Mouse (Mus musculus) midbrain, postnatal 0 days (tissue): ENCODE measurements at regions not wholly inside any gene's neighbourhood (a gene's known extent, or its start where the extent isn't known, plus 50 kb on each side); places are given as distances from the start of the nearest gene placed in this dataset.
A peak's percentile ranks its signal among the peaks of the same experiment; 100 is the strongest.

Source experiments
- ATAC-seq: fragments of 200-750 bp; cut with Nextera tagmentation; 2 replicates; pipeline ENCODE4 v1.8.0; 2017; ENCODE audit warnings: moderate number of reproducible peaks, mild to moderate bottlenecking, moderate TSS enrichment, moderate library complexity; ENCODE audit not compliant: low FRiP score
- DNase-seq: peaks from one replicate; pipeline ENCODE4 v3.0.0-alpha.2; 2015; ENCODE audit warnings: low spot score
- H3K27ac ChIP-seq: fragments of 300-500 bp; sonication (generic); 2 replicates; pipeline ENCODE4 v1.5.1; 2014; ENCODE audit warnings: low read depth, mild to moderate bottlenecking, low read length, mixed read lengths
- H3K27me3 ChIP-seq: fragments of 300-500 bp; sonication (generic); 2 replicates; pipeline ENCODE4 v1.6.1; 2014; ENCODE audit warnings: low read length, control low read depth, mixed read lengths; ENCODE audit not compliant: insufficient read depth
- H3K36me3 ChIP-seq: fragments of 300-500 bp; sonication (generic); 2 replicates; pipeline ENCODE4 v1.6.1; 2014; ENCODE audit warnings: low read length, control low read depth, mixed read lengths; ENCODE audit not compliant: insufficient read depth
- H3K4me1 ChIP-seq: fragments of 300-500 bp; sonication (generic); 2 replicates; pipeline ENCODE4 v1.6.1; 2014; ENCODE audit warnings: mild to moderate bottlenecking, control low read depth, antibody characterized with exemption, low read length, mixed read lengths; ENCODE audit not compliant: insufficient read depth
- H3K4me2 ChIP-seq: fragments of 300-500 bp; sonication (generic); 2 replicates; pipeline ENCODE4 v1.6.1; 2014; ENCODE audit warnings: low read depth, mild to moderate bottlenecking, low read length, mixed read lengths; ENCODE audit not compliant: poor library complexity, severe bottlenecking
- H3K4me3 ChIP-seq: fragments of 300-500 bp; sonication (generic); 2 replicates; pipeline ENCODE4 v1.5.1; 2014; ENCODE audit warnings: low read depth, mild to moderate bottlenecking, low read length, moderate library complexity
- H3K9ac ChIP-seq: fragments of 300-500 bp; sonication (generic); replicated peaks from 2 replicates; pipeline ENCODE4 v1.6.1; 2014; ENCODE audit warnings: mild to moderate bottlenecking, low read length, moderate library complexity, mixed read lengths; ENCODE audit not compliant: poor library complexity, severe bottlenecking
- H3K9me3 ChIP-seq: fragments of 300-500 bp; sonication (generic); 2 replicates; pipeline ENCODE4 v1.6.1; 2016; ENCODE audit warnings: low read length, control low read depth
- CTCF ChIP-seq: IDR thresholded peaks from 2 replicates; pipeline ENCODE4 v1.5.1; 2016; ENCODE audit warnings: antibody characterized with exemption, mild to moderate bottlenecking
- WGBS: fragments of 180-500 bp; shearing (Covaris S2); extraction: QIAGEN DNeasy Blood & Tissue Kit; methylation state at CpG from one replicate; pipeline ENCODE4 v1.1.7; 2014; 5-methylcytosine and 5-hydroxymethylcytosine counted together

DNA sequence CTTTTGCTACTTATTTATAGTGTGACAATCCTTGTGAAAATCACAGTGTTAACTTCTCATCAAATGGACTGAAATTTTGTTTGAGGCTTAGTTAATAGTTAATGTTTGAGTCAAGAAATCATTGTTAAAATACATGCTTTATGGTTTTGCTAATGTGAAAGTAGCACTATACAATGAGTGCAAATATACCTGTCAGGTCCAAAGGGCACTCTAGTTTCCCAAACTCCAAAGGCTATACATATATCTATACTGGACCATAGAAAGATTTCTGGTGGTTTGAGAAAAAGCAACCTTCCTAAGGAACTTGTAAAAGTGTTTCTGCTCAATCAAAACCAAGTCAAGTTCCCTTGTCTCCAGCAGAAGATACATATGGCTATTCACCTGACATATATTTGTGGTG, 258.3 kb upstream of the Dsel start:
- no peak for DNase-seq
- Histone ChIP-seq H3K4me3 (no peak overlapping the region), H3K4me1 (no peaks in the 10 kb centered on the region), H3K27ac (no peak overlapping the region), H3K27me3 (no peaks in the 10 kb centered on the region), H3K9me3 (no peaks in the 10 kb centered on the region), H3K36me3 (no peaks in the 10 kb centered on the region), H3K4me2 (no peak overlapping the region), H3K9ac (no peak overlapping the region)
- no peak for ATAC-seq
- TF ChIP-seq CTCF: no peak

- Histone ChIP-seq H3K9ac (no peak overlapping the region), H3K27ac (no peak overlapping the region), H3K4me3 (no peak overlapping the region), H3K27me3 (no peaks in the 10 kb centered on the region), H3K4me2 (no peak overlapping the region), H3K9me3 (no peaks in the 10 kb centered on the region), H3K4me1 (no peaks in the 10 kb centered on the region), H3K36me3 (no peaks in the 10 kb centered on the region)
- no peak for TF ChIP-seq CTCF
- ATAC-seq: no peak
- DNase-seq: no peak
- WGBS: 90% methylated on average over 1 of the region's 1 CpGs
Observed at GRCm38 (mm10) chr1:112103451-112103850, 238.7 kb upstream of the Dsel start.

DNA sequence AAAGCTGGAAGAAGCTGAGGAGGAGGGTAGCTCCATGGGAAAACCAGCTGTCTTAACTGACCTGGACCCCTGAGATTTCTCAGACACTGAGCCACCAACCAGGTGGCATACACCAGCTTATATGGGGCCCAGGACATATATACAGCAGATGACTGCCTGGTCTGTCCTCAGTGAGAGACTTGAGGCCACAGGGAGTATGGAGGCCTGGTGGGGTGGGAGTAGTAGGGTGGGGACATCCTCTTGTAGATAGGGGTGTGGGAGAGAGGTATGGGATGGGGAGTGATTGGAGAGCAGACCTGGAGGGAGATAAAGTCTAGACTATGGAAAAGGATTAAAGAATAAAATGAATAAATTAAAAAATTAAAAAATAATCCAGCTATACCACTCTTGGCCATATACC, 195.2 kb upstream of the Dsel start:
- Histone ChIP-seq H3K27me3 (no peaks in the 10 kb centered on the region), H3K9me3 (no peaks in the 10 kb centered on the region), H3K9ac (no peak overlapping the region), H3K4me2 (no peak overlapping the region), H3K4me1 (no peaks in the 10 kb centered on the region), H3K36me3 (no peaks in the 10 kb centered on the region), H3K27ac (no peak overlapping the region), H3K4me3 (no peak overlapping the region)
- no peak for ATAC-seq
- TF ChIP-seq CTCF: no peak
- DNase-seq: no peak

- no peak for TF ChIP-seq CTCF
- 89% methylated on average over 6 of the region's 6 CpGs for WGBS
- no peaks in the 10 kb centered on the region for H3K4me1 ChIP-seq
Observed at GRCm38 (mm10) chr1:112053926-112054325, 189.2 kb upstream of the Dsel start.

GRCm38 (mm10) chr1:112043061-112043460, 178.3 kb upstream of the Dsel start:
- no peak for ATAC-seq
- no peaks in the 10 kb centered on the region for H3K9me3 ChIP-seq

More at GRCm38 (mm10) chr1:112053926-112054325, 189.2 kb upstream of the Dsel start:
- Histone ChIP-seq H3K27me3 (no peaks in the 10 kb centered on the region), H3K9ac (no peak overlapping the region), H3K9me3 (no peaks in the 10 kb centered on the region), H3K36me3 (no peaks in the 10 kb centered on the region), H3K4me3 (no peak overlapping the region), H3K27ac (no peak overlapping the region), H3K4me2 (no peak overlapping the region)
- ATAC-seq: no peak
- no peak for DNase-seq

GRCm38 (mm10) chr1:112039878-112040277, 175.2 kb upstream of the Dsel start:
- ATAC-seq (no peak), DNase-seq (no peak)
- H3K4me1 ChIP-seq: no peaks in the 10 kb centered on the region

More at GRCm38 (mm10) chr1:112043061-112043460, 178.3 kb upstream of the Dsel start:
- Histone ChIP-seq H3K9ac (no peak overlapping the region), H3K27ac (no peak overlapping the region), H3K36me3 (no peaks in the 10 kb centered on the region), H3K27me3 (no peaks in the 10 kb centered on the region), H3K4me2 (no peak overlapping the region), H3K4me3 (no peak overlapping the region), H3K4me1 (no peaks in the 10 kb centered on the region)
- no peak for TF ChIP-seq CTCF
- no peak for DNase-seq

DNA sequence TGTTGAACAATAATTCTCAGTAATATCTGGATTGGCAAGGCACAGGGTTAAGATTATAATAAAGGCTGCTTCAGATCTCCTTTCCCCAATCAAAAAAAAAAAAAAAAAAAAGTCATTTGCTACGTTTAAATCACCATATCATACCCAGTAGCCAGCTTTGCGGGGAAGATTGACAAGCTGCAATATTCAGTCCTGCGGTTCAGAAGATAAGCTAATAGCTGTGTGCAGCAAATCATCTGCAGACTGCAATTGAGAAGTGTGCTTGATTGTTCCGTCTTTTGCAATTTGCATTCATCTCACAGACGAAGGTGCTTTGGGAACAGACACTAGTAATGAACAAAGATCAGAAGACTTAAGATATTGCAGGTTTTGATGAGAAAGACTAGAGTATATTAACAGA, 163.8 kb upstream of the Dsel start:
- Histone ChIP-seq H3K4me3 (no peak overlapping the region), H3K27ac (no peak overlapping the region), H3K36me3 (no peaks in the 10 kb centered on the region), H3K4me2 (no peak overlapping the region), H3K4me1 (no peaks in the 10 kb centered on the region), H3K27me3 (no peaks in the 10 kb centered on the region), H3K9ac (no peak overlapping the region), H3K9me3 (no peaks in the 10 kb centered on the region)
- no peak for TF ChIP-seq CTCF
- peak; percentile 40 for DNase-seq
- 34% methylated on average over 5 of the region's 5 CpGs for WGBS
- peak; percentile 54; the same call in 1 of the 2 replicates for ATAC-seq

More at GRCm38 (mm10) chr1:112039878-112040277, 175.2 kb upstream of the Dsel start:
- Histone ChIP-seq H3K4me2 (no peak overlapping the region), H3K27ac (no peak overlapping the region), H3K9ac (no peak overlapping the region), H3K27me3 (no peaks in the 10 kb centered on the region), H3K9me3 (no peaks in the 10 kb centered on the region), H3K36me3 (no peaks in the 10 kb centered on the region), H3K4me3 (no peak overlapping the region)
- no peak for TF ChIP-seq CTCF
